Mouse (Mus musculus) MEL (cell line): ENCODE data around the gene Top1. TPM values are rescaled to one million over a fixed set of nuclear protein-coding genes. Genes with fewer than 3 reads are reported as not detected.

Source experiments
- DNase-seq: peaks from one replicate; pipeline ENCODE4 v3.0.0; 2011; ENCODE audit warnings: low read depth, low spot score
- H3K27ac ChIP-seq: 2 replicates; pipeline ENCODE4 v1.5.1; 2012; ENCODE audit warnings: low read depth, mild to moderate bottlenecking, control low read depth, low read length, moderate library complexity; ENCODE audit not compliant: control insufficient read depth
- H3K27me3 ChIP-seq, 2 experiments: fragments of 150-350 bp in 1 of 2; sonication (generic) in 1 of 2; 2 replicates each; pipeline ENCODE4 v1.6.1; 2012; ENCODE audit warnings: low read length in 2 of 2, mild to moderate bottlenecking in 2 of 2, improper control_type of control experiment in 1 of 2, moderate library complexity in 1 of 2; ENCODE audit not compliant: insufficient read depth in 2 of 2, control insufficient read depth in 1 of 2
- H3K36me3 ChIP-seq, 2 experiments: 2 replicates each; pipeline ENCODE4 v1.6.1; 2012 to 2014; ENCODE audit warnings: low read length in 2 of 2, improper control_type of control experiment in 1 of 2, inconsistent platforms in 1 of 2, mild to moderate bottlenecking in 1 of 2; ENCODE audit not compliant: insufficient read depth in 2 of 2, control insufficient read depth in 1 of 2
- H3K4me1 ChIP-seq, 2 experiments: fragments of 150-350 bp in 1 of 2; sonication (generic) in 1 of 2; 2 replicates each; pipeline ENCODE4 v1.6.1; 2012; ENCODE audit warnings: low read length in 2 of 2, improper control_type of control experiment in 1 of 2, mild to moderate bottlenecking in 1 of 2; ENCODE audit not compliant: insufficient read depth in 2 of 2, control insufficient read depth in 1 of 2
- H3K4me3 ChIP-seq, 2 experiments: fragments of 150-350 bp in 1 of 2; sonication (generic) in 1 of 2; 2 replicates each; pipeline ENCODE4 v1.5.1; 2012; ENCODE audit warnings: low read depth in 2 of 2, low read length in 2 of 2, mild to moderate bottlenecking in 2 of 2, moderate library complexity in 2 of 2, control low read depth in 1 of 2, improper control_type of control experiment in 1 of 2; ENCODE audit not compliant: control insufficient read depth in 1 of 2, insufficient read depth in 1 of 2
- H3K79me2 ChIP-seq: 2 replicates; pipeline ENCODE4 v1.6.1; 2012; ENCODE audit warnings: mild to moderate bottlenecking, low read length, moderate library complexity; ENCODE audit not compliant: control insufficient read depth, poor library complexity, insufficient read depth
- H3K9ac ChIP-seq: 2 replicates; pipeline ENCODE4 v1.6.1; 2012; ENCODE audit warnings: low read depth, mild to moderate bottlenecking, control low read depth, low read length, moderate library complexity; ENCODE audit not compliant: control insufficient read depth, poor library complexity, severe bottlenecking
- H3K9me3 ChIP-seq: fragments of 150-350 bp; sonication (generic); replicated peaks from 2 replicates; pipeline ENCODE4 v1.6.1; 2012; ENCODE audit warnings: mild to moderate bottlenecking, low read length, improper control_type of control experiment, moderate library complexity; ENCODE audit not compliant: insufficient read depth
- BHLHE40 ChIP-seq: IDR thresholded peaks from 2 replicates; pipeline ENCODE4 v1.6.1; 2012; ENCODE audit warnings: low read depth, mild to moderate bottlenecking, inconsistent platforms, low read length, improper control_type of control experiment, borderline replicate concordance
- CHD1 ChIP-seq: IDR thresholded peaks from 2 replicates; pipeline ENCODE4 v1.6.1; 2012; ENCODE audit warnings: low read depth, mild to moderate bottlenecking, inconsistent platforms, low read length, improper control_type of control experiment
- CHD2 ChIP-seq: IDR thresholded peaks from 2 replicates; pipeline ENCODE4 v1.6.1; 2011; ENCODE audit warnings: low read length, improper control_type of control experiment
- CTCF ChIP-seq, 3 experiments: IDR thresholded peaks in 2 of 3; conservative IDR thresholded peaks in 1 of 3; 2 replicates each; pipeline ENCODE4 v1.5.1; 2011 to 2012; ENCODE audit warnings: low read length in 3 of 3, low read depth in 2 of 3, mild to moderate bottlenecking in 2 of 3, improper control_type of control experiment in 1 of 3, inconsistent platforms in 1 of 3, mixed read lengths in 1 of 3, moderate library complexity in 1 of 3; ENCODE audit not compliant: control insufficient read depth in 1 of 3, insufficient read depth in 1 of 3, poor library complexity in 1 of 3, severe bottlenecking in 1 of 3
- ELF1 ChIP-seq: IDR thresholded peaks from 2 replicates; pipeline ENCODE4 v1.6.1; 2014; ENCODE audit warnings: low read depth, mild to moderate bottlenecking, inconsistent platforms, low read length, improper control_type of control experiment, moderate library complexity
- EP300 ChIP-seq, 2 experiments: IDR thresholded peaks; 2 replicates each; pipeline ENCODE4 v1.6.1; 2011; ENCODE audit warnings: improper control_type of control experiment in 2 of 2, low read length in 2 of 2, low read depth in 1 of 2, mild to moderate bottlenecking in 1 of 2
- GABPA ChIP-seq: IDR thresholded peaks from 2 replicates; pipeline ENCODE4 v1.6.1; 2012; ENCODE audit warnings: low read depth, mild to moderate bottlenecking, inconsistent platforms, low read length, improper control_type of control experiment, moderate library complexity
- GATA1 ChIP-seq: IDR thresholded peaks from 2 replicates; pipeline ENCODE4 v1.6.1; 2011; ENCODE audit warnings: low read depth, low read length, improper control_type of control experiment
- HCFC1 ChIP-seq: IDR thresholded peaks from 2 replicates; pipeline ENCODE4 v1.6.1; 2012; ENCODE audit warnings: low read depth, mild to moderate bottlenecking, inconsistent platforms, low read length, improper control_type of control experiment, moderate library complexity
- JUND ChIP-seq: IDR thresholded peaks from 2 replicates; pipeline ENCODE4 v1.6.1; 2011; ENCODE audit warnings: low read depth, mild to moderate bottlenecking, improper control_type of control experiment, low read length
- KAT2A ChIP-seq: conservative IDR thresholded peaks from 2 replicates; pipeline ENCODE4 v1.6.1; 2012; ENCODE audit warnings: low read depth, low read length, improper control_type of control experiment, inconsistent platforms
- MAX ChIP-seq: IDR thresholded peaks from 2 replicates; pipeline ENCODE4 v1.6.1; 2011; ENCODE audit warnings: low read length, improper control_type of control experiment
- MAZ ChIP-seq: IDR thresholded peaks from 2 replicates; pipeline ENCODE4 v1.6.1; 2012; ENCODE audit warnings: low read depth, mild to moderate bottlenecking, inconsistent platforms, low read length, improper control_type of control experiment
- MXI1 ChIP-seq: IDR thresholded peaks from 2 replicates; pipeline ENCODE4 v1.6.1; 2011; ENCODE audit warnings: mild to moderate bottlenecking, low read depth, low read length, improper control_type of control experiment
- NELFE ChIP-seq: IDR thresholded peaks from 2 replicates; pipeline ENCODE4 v1.6.1; 2011; ENCODE audit warnings: low read depth, low read length, improper control_type of control experiment
- POLR2A ChIP-seq, 2 experiments: IDR thresholded peaks; 2 replicates each; pipeline ENCODE4 v1.6.1; 2011 to 2012; ENCODE audit warnings: low read length in 2 of 2, mild to moderate bottlenecking in 2 of 2, control low read depth in 1 of 2, improper control_type of control experiment in 1 of 2, low read depth in 1 of 2, moderate library complexity in 1 of 2; ENCODE audit not compliant: control insufficient read depth in 1 of 2, insufficient read depth in 1 of 2, poor library complexity in 1 of 2
- POLR2AphosphoS2 ChIP-seq: IDR thresholded peaks from 2 replicates; pipeline ENCODE4 v1.6.1; 2011; ENCODE audit warnings: low read length, improper control_type of control experiment
- POLR2AphosphoS5 ChIP-seq: IDR thresholded peaks from 2 replicates; pipeline ENCODE4 v1.6.1; 2012; ENCODE audit warnings: low read depth, borderline replicate concordance, mild to moderate bottlenecking, inconsistent platforms, low read length, moderate library complexity, mixed read lengths
- RAD21 ChIP-seq: IDR thresholded peaks from 2 replicates; pipeline ENCODE4 v1.6.1; 2011; ENCODE audit warnings: mild to moderate bottlenecking, low read depth, low read length, improper control_type of control experiment
- TBP ChIP-seq: IDR thresholded peaks from 2 replicates; pipeline ENCODE4 v1.8.0; 2011; ENCODE audit warnings: low read depth, low read length, improper control_type of control experiment
- TCF12 ChIP-seq: IDR thresholded peaks from 2 replicates; pipeline ENCODE4 v1.6.1; 2014; ENCODE audit warnings: low read depth, mild to moderate bottlenecking, inconsistent platforms, low read length, improper control_type of control experiment, moderate library complexity
- USF2 ChIP-seq, 2 experiments: IDR thresholded peaks; 2 replicates each; pipeline ENCODE4 v1.6.1; 2011 to 2012; ENCODE audit warnings: improper control_type of control experiment in 2 of 2, low read length in 2 of 2, borderline replicate concordance in 1 of 2, inconsistent platforms in 1 of 2, low read depth in 1 of 2, mild to moderate bottlenecking in 1 of 2; ENCODE audit not compliant: insufficient read depth in 1 of 2
- ZC3H11A ChIP-seq: IDR thresholded peaks from 2 replicates; pipeline ENCODE4 v1.6.1; 2012; ENCODE audit warnings: low read depth, mild to moderate bottlenecking, inconsistent platforms, low read length, improper control_type of control experiment
- ZKSCAN1 ChIP-seq: IDR thresholded peaks from 2 replicates; pipeline ENCODE4 v1.6.1; 2012; ENCODE audit warnings: low read depth, mild to moderate bottlenecking, inconsistent platforms, low read length, improper control_type of control experiment, moderate library complexity
- polyA plus RNA-seq, 2 experiments: library from polyadenylated mRNA; stranded (reverse) in 1 of 2; unstranded in 1 of 2; fragments of >175 nt in 1 of 2; fragments of >200 nt in 1 of 2; gene quantifications; 2 replicates each; pipeline versions ENCODE4 v1.2.1 to v1.2.4; 2012; ENCODE audit warnings: low replicate concordance in 2 of 2, low read depth in 1 of 2; ENCODE audit not compliant: insufficient read length in 2 of 2, insufficient read depth in 1 of 2, missing spikeins in 1 of 2
- total RNA-seq: library from RNA; depleted of rRNA; stranded (reverse); fragments of 300-350 nt; gene quantifications from 2 replicates; pipeline ENCODE4 v1.2.3, GENCODE M21; 2012

Gene Top1
- total and polyA plus RNA-seq, 3 experiments = 33.5 to 123 (median 73.3) TPM

DNA sequence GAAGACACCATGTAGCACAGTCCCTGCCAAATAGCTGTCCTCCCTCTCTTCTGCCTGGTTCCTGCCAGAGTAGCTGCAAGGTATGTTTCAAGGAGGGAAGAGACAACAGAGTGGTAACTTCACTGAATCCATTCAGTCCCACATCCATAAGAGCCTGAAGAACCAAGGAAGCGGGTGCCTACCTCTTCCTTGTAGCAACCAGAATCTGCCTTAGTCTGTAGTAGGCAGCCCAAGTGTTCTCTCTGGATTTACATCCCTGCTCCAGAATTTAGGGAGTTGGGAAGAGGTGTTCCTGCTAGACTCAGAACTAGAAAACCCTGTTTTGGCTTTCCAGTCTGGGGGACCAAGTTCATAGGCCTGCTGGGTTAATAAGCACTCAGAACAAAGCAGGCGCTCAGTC lies 121.5 kb downstream of the Top1 start:
- H3K36me3 ChIP-seq = peaks cover 0 to 11% of the 10 kb centered on the region in 2 experiments; a peak in 2 of 4 replicates
- H3K9ac ChIP-seq = no peak overlapping the region
- no peaks in the 10 kb centered on the region for H3K79me2 ChIP-seq
- no peaks in the 10 kb centered on the region for H3K27me3 ChIP-seq
- H3K27ac ChIP-seq = no peak overlapping the region
- no peak for DNase-seq
- TF ChIP-seq CHD1 (no peak), JUND (no peak), MAX (no peak), POLR2A (IDR thresholded peaks at IDR 0.05; ENCODE audit: control insufficient read depth in 1 of 2, insufficient read depth in 1 of 2, low read depth in 1 of 2, low read length in 2 of 2, poor library complexity in 1 of 2) (no peak), KAT2A (no peak), EP300 (IDR thresholded peaks at IDR 0.05; ENCODE audit: low read depth in 1 of 2, low read length in 2 of 2) (no peak), CTCF (IDR thresholded peaks at IDR 0.05 in 2 of 3, conservative IDR thresholded peaks at IDR 0.05 in 1 of 3; ENCODE audit: control insufficient read depth in 1 of 3, insufficient read depth in 1 of 3, low read depth in 2 of 3, low read length in 3 of 3, poor library complexity in 1 of 3, severe bottlenecking in 1 of 3) (no peak), CHD2 (no peak), BHLHE40 (no peak), HCFC1 (no peak), ZC3H11A (no peak), USF2 (IDR thresholded peaks at IDR 0.05; ENCODE audit: borderline replicate concordance in 1 of 2, insufficient read depth in 1 of 2, low read depth in 1 of 2, low read length in 2 of 2) (no peak), POLR2AphosphoS2 (no peak), GATA1 (no peak), MAZ (no peak), ZKSCAN1 (no peak), GABPA (no peak)
- peaks cover 6 to 16% of the 10 kb centered on the region in 2 experiments for H3K4me1 ChIP-seq
- H3K9me3 ChIP-seq = no peaks in the 10 kb centered on the region
- no peak overlapping the region for H3K4me3 ChIP-seq

DNA sequence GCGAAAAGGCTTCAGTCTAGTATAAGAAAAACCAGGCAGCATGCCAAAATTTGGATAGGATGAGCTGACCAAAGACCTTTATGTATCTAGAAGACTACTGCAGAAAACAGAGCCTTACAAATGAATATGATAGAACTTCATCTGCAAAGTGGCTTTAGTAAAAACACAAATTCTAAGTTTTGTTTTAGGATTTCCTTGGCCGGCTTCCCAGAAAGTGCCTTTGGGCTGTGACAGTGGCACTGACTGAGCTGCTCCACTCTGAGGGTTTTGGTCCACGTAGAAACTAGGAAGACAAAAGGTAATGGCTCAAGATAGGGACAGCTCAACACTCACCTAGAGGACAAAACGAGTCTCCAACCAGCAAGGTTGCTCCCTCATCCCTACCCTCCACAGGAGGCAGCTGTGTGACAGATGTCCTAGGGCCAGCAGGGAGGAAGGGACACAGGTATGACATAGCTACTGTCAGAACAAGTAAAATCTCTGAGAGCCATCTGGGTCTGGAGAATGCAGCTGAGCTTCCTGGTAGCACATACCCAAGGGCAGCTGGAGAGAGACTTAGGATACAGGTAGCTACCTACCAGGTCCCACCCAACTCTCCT lies 122.5 kb downstream of the Top1 start:
- no peak overlapping the region for H3K9ac ChIP-seq
- peaks cover 0 to 11% of the 10 kb centered on the region in 2 experiments; a peak in 2 of 4 replicates for H3K36me3 ChIP-seq
- no peak overlapping the region for H3K27ac ChIP-seq
- no peak for DNase-seq
- no peaks in the 10 kb centered on the region for H3K27me3 ChIP-seq
- H3K9me3 ChIP-seq = no peaks in the 10 kb centered on the region
- H3K4me1 ChIP-seq = peaks cover 6 to 16% of the 10 kb centered on the region in 2 experiments
- no peak overlapping the region for H3K4me3 ChIP-seq
- H3K79me2 ChIP-seq = no peaks in the 10 kb centered on the region
- TF ChIP-seq POLR2AphosphoS2 (no peak), RAD21 (no peak), TBP (no peak), CHD2 (no peak), POLR2A (IDR thresholded peaks at IDR 0.05; ENCODE audit: control insufficient read depth in 1 of 2, insufficient read depth in 1 of 2, low read depth in 1 of 2, low read length in 2 of 2, poor library complexity in 1 of 2) (no peak), CHD1 (no peak), GABPA (no peak), TCF12 (no peak), ZKSCAN1 (no peak), POLR2AphosphoS5 (no peak), GATA1 (no peak), MXI1 (no peak), CTCF (IDR thresholded peaks at IDR 0.05 in 2 of 3, conservative IDR thresholded peaks at IDR 0.05 in 1 of 3; ENCODE audit: control insufficient read depth in 1 of 3, insufficient read depth in 1 of 3, low read depth in 2 of 3, low read length in 3 of 3, poor library complexity in 1 of 3, severe bottlenecking in 1 of 3) (no peak), NELFE (no peak), ELF1 (no peak)
- TF ChIP-seq, all 39 proteins: peak for 0
